8 mouse cellular contexts compared by ENCODE assay signal in the genomic region with DNA sequence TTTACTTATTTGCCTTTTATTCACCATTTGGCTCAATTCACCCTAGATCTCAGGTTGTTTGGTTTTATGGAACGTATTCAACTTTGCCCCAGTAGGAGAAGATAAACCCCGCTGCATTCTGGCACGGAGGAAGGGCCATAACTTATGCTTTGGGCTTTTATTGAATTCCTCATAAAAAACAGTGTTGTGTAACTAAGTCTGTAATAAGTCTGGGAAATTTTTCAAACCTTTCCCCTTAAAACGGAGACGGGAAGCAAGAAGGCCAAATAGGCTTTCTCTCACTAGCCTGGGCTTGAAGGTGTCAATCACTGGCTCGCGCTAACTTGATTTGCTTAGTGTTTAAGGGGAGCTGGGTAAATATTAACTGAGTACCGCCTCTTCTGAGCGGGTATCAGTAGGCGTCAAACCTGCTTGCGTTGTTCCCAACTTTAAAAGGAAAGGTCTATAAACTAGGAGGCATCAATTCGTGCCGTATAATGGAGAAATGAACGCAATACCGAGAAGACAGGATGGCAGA. TPM values are rescaled to one million over a fixed set of nuclear protein-coding genes. Genes with fewer than 3 reads are reported as not detected.
DNase-seq lines count a peak whose midpoint lies in the region; ATAC-seq and TF ChIP-seq lines count a peak whose summit lies in the region.

No protein-coding gene starts in this region.

- H3K4me2 ChIP-seq in heart, embryonic 13.5 days, result peak overlapping the region; percentile 54
- no peak overlapping the region for H3K4me2 ChIP-seq in midbrain, embryonic 15.5 days
- no peak overlapping the region for H3K4me2 ChIP-seq in midbrain, postnatal 0 days (ENCODE audit: low read depth, low read length, poor library complexity, severe bottlenecking)
- H3K4me2 ChIP-seq in stomach, embryonic 16.5 days (ENCODE audit: low read depth, low read length), result peak overlapping the region; percentile 42

- H3K36me3 ChIP-seq in heart, embryonic 13.5 days, result no peaks in the 10 kb centered on the region
- no peaks in the 10 kb centered on the region for H3K36me3 ChIP-seq in midbrain, embryonic 15.5 days (replicated peaks)
- no peaks in the 10 kb centered on the region for H3K36me3 ChIP-seq in midbrain, postnatal 0 days (ENCODE audit: insufficient read depth, low read length)
- H3K36me3 ChIP-seq in stomach, embryonic 16.5 days (ENCODE audit: control insufficient read depth, insufficient read depth, low read length), result no peaks in the 10 kb centered on the region

- WGBS in heart, embryonic 13.5 days, result 45% methylated on average over 15 of the region's 15 CpGs
- WGBS in midbrain, embryonic 15.5 days, result 55% methylated on average over 15 of the region's 15 CpGs
- WGBS in midbrain, postnatal 0 days, result 52% methylated on average over 15 of the region's 15 CpGs
- WGBS in stomach, embryonic 16.5 days, result 29% methylated on average over 15 of the region's 15 CpGs

- H3K27me3 ChIP-seq in heart, embryonic 13.5 days (replicated peaks), result no peaks in the 10 kb centered on the region
- H3K27me3 ChIP-seq in midbrain, embryonic 15.5 days (replicated peaks), result no peaks in the 10 kb centered on the region
- no peaks in the 10 kb centered on the region for H3K27me3 ChIP-seq in midbrain, postnatal 0 days (ENCODE audit: insufficient read depth, low read length)
- H3K27me3 ChIP-seq in stomach, embryonic 16.5 days (ENCODE audit: control insufficient read depth, insufficient read depth, low read length), result no peaks in the 10 kb centered on the region

- no peak for DNase-seq in heart, postnatal 25 days (ENCODE audit: low spot score)
- DNase-seq in midbrain, postnatal 0 days (ENCODE audit: low spot score), result no peak
- peak; percentile 46 to 69 for DNase-seq in kidney, postnatal 36 days
- DNase-seq in adrenal gland, postnatal 10 days, result no peak
- DNase-seq in ovary, postnatal 36 days (ENCODE audit: low spot score), result no peak

- H3K4me1 ChIP-seq in heart, embryonic 13.5 days, result no peaks in the 10 kb centered on the region
- 0 out of 2 replicates have a peak, but pooled peaks cover 3% of the 10 kb centered on the region for H3K4me1 ChIP-seq in midbrain, embryonic 15.5 days
- no peaks in the 10 kb centered on the region for H3K4me1 ChIP-seq in midbrain, postnatal 0 days (ENCODE audit: insufficient read depth, low read length)
- H3K4me1 ChIP-seq in stomach, embryonic 16.5 days (ENCODE audit: control insufficient read depth, insufficient read depth, low read length), result no peaks in the 10 kb centered on the region

- ATAC-seq in heart, embryonic 13.5 days (ENCODE audit: extremely low read depth, insufficient number of reproducible peaks, low FRiP score, low TSS enrichment), result no peak
- ATAC-seq in midbrain, embryonic 15.5 days (replicated peaks), result peak; percentile 48; the same call in 1 of the 2 replicates
- no peak for ATAC-seq in midbrain, postnatal 0 days (ENCODE audit: low FRiP score)
- peak; percentile 80; the same call in 1 of the 2 replicates for ATAC-seq in stomach, embryonic 16.5 days (ENCODE audit: insufficient read depth, low FRiP score)

- peaks cover 2% of the 10 kb centered on the region; the same call in 1 of the 2 replicates for H3K9me3 ChIP-seq in heart, embryonic 13.5 days
- no peaks in the 10 kb centered on the region for H3K9me3 ChIP-seq in midbrain, embryonic 15.5 days
- H3K9me3 ChIP-seq in midbrain, postnatal 0 days (ENCODE audit: low read length), result no peaks in the 10 kb centered on the region
- H3K9me3 ChIP-seq in stomach, embryonic 16.5 days (replicated peaks; ENCODE audit: control insufficient read depth, low read length), result no peaks in the 10 kb centered on the region

- intact Hi-C loops in heart, postnatal 25 days (cut with DNase I), result loop anchor here (2.0 kb wide), 1 partner anchor 419 kb away; no protein-coding TSS in a partner anchor

- no peak for TF ChIP-seq CTCF in midbrain, postnatal 0 days (IDR thresholded peaks at IDR 0.05)

- H3K4me3 ChIP-seq in heart, embryonic 13.5 days, result peak overlapping the region; percentile 19; the same call in 1 of the 2 replicates
- H3K4me3 ChIP-seq in midbrain, embryonic 15.5 days, result no peak overlapping the region
- no peak overlapping the region for H3K4me3 ChIP-seq in midbrain, postnatal 0 days (ENCODE audit: low read depth, low read length)
- peak overlapping the region; percentile 30 for H3K4me3 ChIP-seq in stomach, embryonic 16.5 days (replicated peaks; ENCODE audit: low read length)

- H3K27ac ChIP-seq in heart, embryonic 13.5 days (replicated peaks), result no peak overlapping the region
- H3K27ac ChIP-seq in midbrain, embryonic 15.5 days, result no peak overlapping the region
- no peak overlapping the region for H3K27ac ChIP-seq in midbrain, postnatal 0 days (ENCODE audit: low read depth, low read length)
- H3K27ac ChIP-seq in stomach, embryonic 16.5 days (ENCODE audit: low read length), result peak overlapping the region; percentile 62

- peak overlapping the region; percentile 63 for H3K9ac ChIP-seq in heart, embryonic 13.5 days
- H3K9ac ChIP-seq in midbrain, embryonic 15.5 days, result no peak overlapping the region
- no peak overlapping the region for H3K9ac ChIP-seq in midbrain, postnatal 0 days (replicated peaks; ENCODE audit: low read length, poor library complexity, severe bottlenecking)
- no peak overlapping the region for H3K9ac ChIP-seq in stomach, embryonic 16.5 days (ENCODE audit: low read length)

RNA-seq across cellular contexts. Expression of a gene that starts 31.2 kb away (rescaled TPM):
- polyA plus RNA-seq in heart, embryonic 13.5 days (2015; fragmentation: Nextera tagmentation; extraction: Ambion mirVana), result 344 and 384 TPM in 2 replicates
- total RNA-seq in heart, postnatal 25 days (2021), result 1 to 10 TPM; 2.2 to 2.8 TPM
- 63.0 and 66.4 TPM in 2 replicates for polyA plus RNA-seq in midbrain, embryonic 15.5 days (2015; fragmentation: Nextera tagmentation; extraction: Ambion mirVana)
- total RNA-seq in midbrain, postnatal 0 days (2014; rRNA removed), result 19.4 and 38.1 TPM in 2 replicates
- 23.7 and 25.5 TPM in 2 replicates for polyA plus RNA-seq in midbrain, postnatal 0 days (2015; fragmentation: Nextera tagmentation; extraction: Ambion mirVana)
- 323 and 372 TPM in 2 replicates for polyA plus RNA-seq in stomach, embryonic 16.5 days (2015; fragmentation: Nextera tagmentation; extraction: Ambion mirVana)
- total RNA-seq in adrenal gland, postnatal 10 days (2021), result 10 to 100 TPM; 48.5 to 50.1 TPM

Comparison
In these comparisons a context has a peak if more than half of its experiments do, and no peak if none do; other contexts are left out.
1. ATAC-seq: peak in midbrain, embryonic 15.5 days (single experiment) and stomach, embryonic 16.5 days (single experiment); none in heart, embryonic 13.5 days (single experiment) and midbrain, postnatal 0 days (single experiment).
2. H3K4me2 ChIP-seq: peak in heart, embryonic 13.5 days (single experiment) and stomach, embryonic 16.5 days (single experiment); none in midbrain, embryonic 15.5 days (single experiment) and midbrain, postnatal 0 days (single experiment).
3. H3K4me3 ChIP-seq: peak in heart, embryonic 13.5 days (single experiment) and stomach, embryonic 16.5 days (single experiment); none in midbrain, embryonic 15.5 days (single experiment) and midbrain, postnatal 0 days (single experiment).
4. DNase-seq: peak in kidney, postnatal 36 days (2 of 2); none in heart, postnatal 25 days (single experiment), midbrain, postnatal 0 days (single experiment), adrenal gland, postnatal 10 days (single experiment) and ovary, postnatal 36 days (single experiment).